Mouse (Mus musculus) limb, embryonic 10.5 days (tissue): Measurements from ENCODE around the gene Phf14. TPM values are rescaled to one million over a fixed set of nuclear protein-coding genes. Genes with fewer than 3 reads are reported as not detected.

Experiments used
- DNase-seq: peaks from one replicate; pipeline ENCODE4 v3.0.0-alpha.2; 2017; ENCODE audit warnings: low spot score
- H3K27ac ChIP-seq: fragments of 300-500 bp; sonication (generic); 2 replicates; pipeline ENCODE4 v1.5.1; 2016; ENCODE audit warnings: mild to moderate bottlenecking
- H3K27me3 ChIP-seq: fragments of 300-500 bp; sonication (generic); 2 replicates; pipeline ENCODE4 v1.6.1; 2016; ENCODE audit warnings: low read depth, mild to moderate bottlenecking; ENCODE audit not compliant: poor library complexity, severe bottlenecking
- H3K36me3 ChIP-seq: fragments of 300-500 bp; sonication (generic); 2 replicates; pipeline ENCODE4 v1.6.1; 2016; ENCODE audit warnings: mild to moderate bottlenecking, moderate library complexity
- H3K4me1 ChIP-seq: fragments of 300-500 bp; sonication (generic); 2 replicates; pipeline ENCODE4 v1.6.1; 2016
- H3K4me3 ChIP-seq: fragments of 300-500 bp; sonication (generic); 2 replicates; pipeline ENCODE4 v1.5.1; 2016; ENCODE audit warnings: mild to moderate bottlenecking, moderate library complexity
- H3K9me3 ChIP-seq: fragments of 300-500 bp; sonication (generic); replicated peaks from 2 replicates; pipeline ENCODE4 v1.6.1; 2016; ENCODE audit warnings: mild to moderate bottlenecking
- WGBS: fragments of 180-500 bp; shearing (Covaris S2); methylation state at CpG from one replicate; pipeline ENCODE4 v1.1.7; 2016; 5-methylcytosine and 5-hydroxymethylcytosine counted together
- polyA plus RNA-seq: library from polyadenylated mRNA; unstranded; fragments of >200 nt; fragmentation: Nextera tagmentation; extraction: Ambion mirVana; gene quantifications from 2 replicates; pipeline ENCODE4 v1.2.1, GENCODE M21; 2016

Gene Phf14
- polyA plus RNA-seq, 1 experiment from 2014 or later, result 73.2 TPM

DNA sequence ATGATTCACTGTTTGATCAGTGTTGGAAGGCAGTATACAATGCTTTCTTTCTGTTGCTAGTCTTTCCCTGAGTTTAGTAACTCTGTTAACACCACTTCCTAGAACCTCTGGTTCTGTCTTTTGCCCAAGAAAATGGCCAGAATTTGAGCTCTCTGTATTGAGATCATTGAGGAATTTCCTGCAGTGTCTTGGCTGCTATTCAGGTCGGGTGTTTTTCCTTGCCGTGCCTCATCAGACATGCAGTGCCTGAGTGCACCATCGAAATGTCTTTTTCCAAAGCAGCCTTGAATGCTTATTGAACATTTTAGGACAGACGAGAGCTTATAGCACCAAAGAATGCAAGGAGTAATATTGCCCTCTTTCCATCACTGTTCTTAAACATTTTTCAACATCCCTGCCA, 127.0 kb downstream of the Phf14 start:
- peaks cover 12% of the 10 kb centered on the region; the same call in 1 of the 2 replicates for H3K36me3 ChIP-seq
- no peaks in the 10 kb centered on the region for H3K9me3 ChIP-seq
- no peaks in the 10 kb centered on the region for H3K27me3 ChIP-seq
- 83% methylated on average over 4 of the region's 4 CpGs for WGBS
- H3K4me3 ChIP-seq, result no peak overlapping the region
- no peak for DNase-seq
- no peak overlapping the region for H3K27ac ChIP-seq
- no peaks in the 10 kb centered on the region for H3K4me1 ChIP-seq

DNA sequence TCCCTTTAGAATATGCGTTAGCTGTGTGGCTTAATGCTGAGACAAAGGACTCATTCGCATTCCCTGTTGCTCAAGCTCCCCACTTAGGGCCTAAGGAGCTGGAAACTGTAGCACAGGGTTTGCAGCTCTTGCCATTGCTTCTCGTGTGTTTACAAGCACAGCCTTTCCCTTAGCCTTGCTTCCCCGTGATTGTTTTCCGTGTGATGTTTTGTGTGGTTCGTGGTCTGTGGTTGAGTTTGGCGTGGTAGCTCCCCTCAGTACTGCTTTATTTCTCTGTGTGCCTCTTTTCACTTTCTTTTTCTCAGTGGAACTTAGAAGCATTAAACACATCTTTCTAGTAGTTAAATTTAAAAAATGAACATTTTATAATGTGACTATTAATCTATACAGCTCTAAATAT, 130.7 kb downstream of the Phf14 start:
- H3K4me3 ChIP-seq, result no peak overlapping the region
- H3K9me3 ChIP-seq, result no peaks in the 10 kb centered on the region
- H3K36me3 ChIP-seq, result peaks cover 2% of the 10 kb centered on the region; the same call in 1 of the 2 replicates
- no peaks in the 10 kb centered on the region for H3K4me1 ChIP-seq
- no peak overlapping the region for H3K27ac ChIP-seq
- H3K27me3 ChIP-seq, result no peaks in the 10 kb centered on the region
- no peak for DNase-seq
- 87% methylated on average over 7 of the region's 7 CpGs for WGBS

DNA sequence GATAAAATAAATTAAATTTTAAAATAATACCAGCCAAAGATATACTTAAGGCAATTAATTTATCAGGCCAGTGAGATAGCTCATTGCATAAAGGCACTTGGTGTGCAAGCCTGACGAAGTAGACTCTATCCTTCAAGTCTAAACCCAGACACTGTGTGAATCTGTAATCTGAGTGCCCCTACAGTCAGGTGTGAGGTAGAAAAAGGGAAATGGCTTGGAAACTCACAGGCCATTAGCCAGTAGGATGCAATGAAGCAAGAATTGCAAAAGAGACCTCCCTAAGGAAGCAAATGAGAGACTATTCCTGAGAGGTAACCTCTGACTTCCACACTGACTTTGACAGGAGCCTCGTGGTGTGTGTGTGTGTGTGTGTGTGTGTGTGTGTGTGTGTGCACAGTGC, 145.3 kb downstream of the Phf14 start:
- WGBS, result 90% methylated on average over 2 of the region's 2 CpGs
- Histone ChIP-seq H3K9me3 (no peaks in the 10 kb centered on the region), H3K27ac (no peak overlapping the region), H3K4me1 (no peaks in the 10 kb centered on the region), H3K36me3 (peaks cover 23% of the 10 kb centered on the region), H3K27me3 (no peaks in the 10 kb centered on the region), H3K4me3 (no peak overlapping the region)
- no peak for DNase-seq

DNA sequence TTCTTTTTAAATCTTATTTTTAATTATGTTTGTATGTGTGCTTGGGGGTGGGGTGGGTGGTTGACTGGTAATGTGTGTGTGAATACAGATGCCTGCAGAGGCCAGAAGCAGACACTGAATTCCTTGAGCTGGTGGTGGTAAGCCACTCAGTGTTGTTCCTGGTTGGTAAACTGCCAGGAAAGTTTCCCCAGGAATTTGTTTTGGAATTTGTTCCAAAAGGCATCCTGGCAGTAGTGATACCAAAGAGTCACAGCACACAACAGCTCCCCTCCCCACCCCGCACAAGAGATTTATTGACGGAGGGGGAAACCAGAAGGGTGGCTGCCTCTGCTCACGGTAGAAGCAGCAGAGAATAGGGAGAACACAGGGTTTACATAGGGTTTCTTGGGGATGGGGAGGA, 146.5 kb downstream of the Phf14 start:
- Histone ChIP-seq H3K27me3 (no peaks in the 10 kb centered on the region), H3K9me3 (no peaks in the 10 kb centered on the region), H3K4me1 (no peaks in the 10 kb centered on the region), H3K27ac (no peak overlapping the region), H3K36me3 (peaks cover 13% of the 10 kb centered on the region), H3K4me3 (no peak overlapping the region)
- DNase-seq, result no peak
- WGBS, result 75% methylated on average over 3 of the region's 3 CpGs

DNA sequence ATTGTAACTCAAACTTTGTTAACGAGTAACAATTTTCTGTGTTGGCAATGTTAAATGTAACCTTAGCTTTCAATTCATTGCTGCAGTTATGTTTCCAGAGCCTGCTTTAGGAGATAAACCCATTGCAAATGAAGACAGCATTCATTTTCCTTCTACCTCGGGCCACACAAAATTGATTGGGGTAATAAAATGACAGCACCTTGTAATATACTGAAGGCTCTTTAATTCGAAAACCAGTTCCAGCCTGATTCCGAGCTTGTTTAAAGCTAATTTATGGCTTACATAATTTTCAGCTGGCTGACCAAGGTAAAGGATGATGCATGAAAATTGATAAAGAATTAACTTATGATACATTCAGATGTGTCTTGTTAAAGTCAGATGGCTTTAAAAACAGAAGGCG, 151.1 kb downstream of the Phf14 start:
- Histone ChIP-seq H3K36me3 (peaks cover 18% of the 10 kb centered on the region), H3K4me3 (no peak overlapping the region), H3K27ac (no peak overlapping the region), H3K27me3 (no peaks in the 10 kb centered on the region), H3K9me3 (no peaks in the 10 kb centered on the region), H3K4me1 (no peaks in the 10 kb centered on the region)
- WGBS, result 83% methylated on average over 5 of the region's 5 CpGs
- DNase-seq, result no peak

DNA sequence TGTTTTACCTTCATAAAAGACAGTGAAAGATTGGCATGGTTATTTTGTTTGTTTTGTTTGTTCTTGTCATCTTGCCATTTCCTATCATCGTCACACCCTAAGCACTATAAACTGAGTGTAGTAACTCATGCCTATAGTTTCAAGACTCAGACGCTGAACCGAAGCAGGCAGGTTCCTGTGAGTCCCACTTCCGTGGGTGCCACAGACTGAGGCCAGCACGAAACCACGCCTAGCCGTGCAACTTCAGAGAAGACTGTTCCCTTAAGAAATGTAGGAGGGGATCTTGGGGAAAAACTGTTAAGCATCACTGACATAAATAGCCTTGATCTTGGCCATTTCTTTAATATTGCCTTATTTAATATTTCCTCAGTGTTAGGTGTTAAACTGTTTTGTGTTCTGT, 152.4 kb downstream of the Phf14 start:
- WGBS, result 91% methylated on average over 7 of the region's 7 CpGs
- H3K36me3 ChIP-seq, result peaks cover 18% of the 10 kb centered on the region
- no peak overlapping the region for H3K27ac ChIP-seq
- no peaks in the 10 kb centered on the region for H3K27me3 ChIP-seq
- H3K9me3 ChIP-seq, result no peaks in the 10 kb centered on the region
- DNase-seq, result no peak
- no peak overlapping the region for H3K4me3 ChIP-seq
- H3K4me1 ChIP-seq, result no peaks in the 10 kb centered on the region

DNA sequence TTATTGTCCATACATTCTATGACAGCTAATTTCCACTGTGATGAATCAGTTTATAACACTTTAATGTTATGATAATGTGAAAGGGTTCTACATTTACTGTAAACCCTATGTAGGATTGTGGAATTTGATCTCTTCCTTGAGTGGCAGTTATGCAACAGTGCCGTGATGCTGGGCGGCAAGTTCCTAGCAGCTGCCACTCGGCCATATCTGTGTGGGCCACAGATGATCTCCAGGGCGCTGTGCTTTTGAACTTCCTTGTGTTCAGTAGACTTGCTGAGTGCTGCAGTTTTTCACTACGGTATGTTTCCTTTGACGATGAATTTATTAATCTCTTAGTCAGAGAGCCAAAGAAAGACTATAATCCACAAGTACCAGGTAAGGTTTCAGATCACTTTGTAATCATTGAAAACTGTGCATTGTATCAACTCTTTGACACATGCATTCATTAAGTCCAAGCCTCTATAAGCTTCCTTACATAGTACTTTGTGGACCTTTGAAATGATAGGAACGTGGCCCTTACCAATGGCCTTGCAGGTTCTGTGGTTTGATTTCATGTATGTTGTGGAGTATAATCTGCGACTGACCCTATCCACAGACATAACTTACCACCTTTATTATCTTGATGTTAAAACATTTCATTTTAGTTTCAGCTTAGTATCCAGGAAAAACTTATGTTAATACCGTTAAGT, 153.0 kb downstream of the Phf14 start:
- Histone ChIP-seq H3K36me3 (peaks cover 16% of the 10 kb centered on the region), H3K4me3 (no peak overlapping the region)
- 93% methylated on average over 9 of the region's 9 CpGs for WGBS

DNA sequence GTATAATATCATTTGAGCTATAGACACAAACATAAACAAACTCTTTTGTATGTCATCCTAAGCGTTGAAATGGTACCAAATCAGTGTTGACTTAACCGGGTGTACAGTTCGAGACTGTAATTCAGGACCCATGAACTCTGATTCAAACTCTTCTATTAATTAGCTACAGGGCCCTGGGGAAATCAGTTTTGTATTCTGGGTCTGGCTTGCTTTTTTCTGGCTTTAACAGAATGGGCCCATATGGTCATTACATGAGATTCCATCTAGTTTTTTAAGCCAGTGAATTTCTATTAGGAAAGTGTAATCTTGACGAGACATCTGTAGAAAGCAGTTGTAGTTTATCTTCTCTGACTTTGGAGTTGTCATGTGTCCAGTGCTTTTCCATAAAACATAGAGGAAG, 160.3 kb downstream of the Phf14 start:
- Histone ChIP-seq H3K27me3 (no peaks in the 10 kb centered on the region), H3K27ac (no peak overlapping the region), H3K4me3 (no peak overlapping the region), H3K9me3 (no peaks in the 10 kb centered on the region), H3K36me3 (peaks cover 10% of the 10 kb centered on the region), H3K4me1 (no peaks in the 10 kb centered on the region)
- no peak for DNase-seq
- 93% methylated on average over 4 of the region's 4 CpGs for WGBS

More for the DNA sequence above, 153.0 kb downstream of the Phf14 start:
- no peak overlapping the region for H3K27ac ChIP-seq
- H3K27me3 ChIP-seq, result no peaks in the 10 kb centered on the region
- no peaks in the 10 kb centered on the region for H3K9me3 ChIP-seq
- no peak for DNase-seq
- H3K4me1 ChIP-seq, result no peaks in the 10 kb centered on the region

DNA sequence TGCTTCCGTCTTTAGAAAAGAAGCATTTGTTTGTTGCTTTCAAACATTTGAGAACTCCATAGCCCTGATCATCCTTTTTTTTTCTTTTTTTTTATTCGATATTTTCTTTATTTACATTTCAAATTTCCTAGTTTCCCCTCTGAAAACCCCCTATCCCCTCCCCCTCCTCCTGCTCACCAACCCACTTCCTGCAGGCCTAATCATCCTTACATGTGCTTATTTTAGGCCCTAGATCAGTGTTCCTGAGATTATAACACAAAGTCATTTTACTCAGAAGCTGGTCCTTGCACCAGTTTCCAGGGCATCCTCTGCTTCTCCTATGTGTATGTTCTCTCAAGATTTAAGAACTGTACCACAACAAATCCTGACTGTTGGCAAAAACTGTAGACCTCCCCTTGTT, 161.7 kb downstream of the Phf14 start:
- 79% methylated on average over 2 of the region's 2 CpGs for whole genome bisulfite sequencing
- no peaks in the 10 kb centered on the region for H3K27me3 ChIP-seq

DNA sequence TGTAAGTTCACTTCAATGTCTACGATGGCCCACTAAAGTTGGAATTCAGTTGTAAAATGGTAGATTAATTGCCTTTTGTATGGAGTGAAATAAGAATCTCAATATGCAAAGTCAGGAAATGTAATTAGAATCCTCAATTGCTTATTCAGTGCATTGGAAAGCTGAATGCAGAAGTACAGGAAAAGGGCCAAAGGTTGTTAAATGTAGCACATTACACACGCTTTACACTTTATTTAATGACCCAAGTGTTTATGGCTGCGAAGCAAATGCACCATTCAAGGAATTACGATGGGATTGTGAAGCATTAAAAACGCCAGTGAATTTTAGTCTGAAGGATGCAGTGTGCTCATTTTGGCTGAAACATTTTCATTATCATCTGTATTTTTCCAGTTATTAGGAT, 167.0 kb downstream of the Phf14 start:
- H3K4me3 ChIP-seq, result no peak overlapping the region
- H3K27ac ChIP-seq, result no peak overlapping the region
- DNase-seq, result no peak
- no peaks in the 10 kb centered on the region for H3K27me3 ChIP-seq
- 86% methylated on average over 5 of the region's 5 CpGs for WGBS
- H3K9me3 ChIP-seq, result no peaks in the 10 kb centered on the region
- no peaks in the 10 kb centered on the region for H3K36me3 ChIP-seq
- H3K4me1 ChIP-seq, result no peaks in the 10 kb centered on the region

More for the DNA sequence above, 161.7 kb downstream of the Phf14 start:
- peaks cover 7% of the 10 kb centered on the region for H3K36me3 ChIP-seq
- no peaks in the 10 kb centered on the region for H3K4me1 ChIP-seq
- no peak overlapping the region for H3K27ac ChIP-seq
- no peaks in the 10 kb centered on the region for H3K9me3 ChIP-seq
- no peak for DNase-seq
- no peak overlapping the region for H3K4me3 ChIP-seq

DNA sequence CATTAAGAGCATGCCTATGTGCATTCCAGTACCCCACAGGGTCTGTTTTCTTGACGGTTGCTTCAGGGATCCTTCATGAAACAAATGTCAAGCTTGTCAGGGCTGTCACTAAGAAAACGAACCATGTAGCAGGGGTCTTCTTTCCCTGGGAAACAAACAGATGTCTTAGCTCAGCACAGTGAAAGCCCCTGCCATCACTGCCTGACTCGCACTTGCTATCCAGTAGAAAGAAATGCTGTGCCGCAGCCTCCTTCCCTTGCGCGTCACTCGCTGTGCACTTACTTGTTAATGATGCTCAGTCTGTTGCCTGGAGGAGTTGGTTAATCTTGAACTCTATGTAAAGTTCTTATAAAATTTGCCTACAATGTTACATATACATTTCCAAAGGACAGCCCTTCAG, 169.7 kb downstream of the Phf14 start:
- H3K36me3 ChIP-seq, result peaks cover 8% of the 10 kb centered on the region
- no peak for DNase-seq
- 77% methylated on average over 7 of the region's 7 CpGs for WGBS
- no peak overlapping the region for H3K27ac ChIP-seq
- H3K9me3 ChIP-seq, result no peaks in the 10 kb centered on the region
- no peak overlapping the region for H3K4me3 ChIP-seq
- H3K27me3 ChIP-seq, result no peaks in the 10 kb centered on the region
- H3K4me1 ChIP-seq, result no peaks in the 10 kb centered on the region

DNA sequence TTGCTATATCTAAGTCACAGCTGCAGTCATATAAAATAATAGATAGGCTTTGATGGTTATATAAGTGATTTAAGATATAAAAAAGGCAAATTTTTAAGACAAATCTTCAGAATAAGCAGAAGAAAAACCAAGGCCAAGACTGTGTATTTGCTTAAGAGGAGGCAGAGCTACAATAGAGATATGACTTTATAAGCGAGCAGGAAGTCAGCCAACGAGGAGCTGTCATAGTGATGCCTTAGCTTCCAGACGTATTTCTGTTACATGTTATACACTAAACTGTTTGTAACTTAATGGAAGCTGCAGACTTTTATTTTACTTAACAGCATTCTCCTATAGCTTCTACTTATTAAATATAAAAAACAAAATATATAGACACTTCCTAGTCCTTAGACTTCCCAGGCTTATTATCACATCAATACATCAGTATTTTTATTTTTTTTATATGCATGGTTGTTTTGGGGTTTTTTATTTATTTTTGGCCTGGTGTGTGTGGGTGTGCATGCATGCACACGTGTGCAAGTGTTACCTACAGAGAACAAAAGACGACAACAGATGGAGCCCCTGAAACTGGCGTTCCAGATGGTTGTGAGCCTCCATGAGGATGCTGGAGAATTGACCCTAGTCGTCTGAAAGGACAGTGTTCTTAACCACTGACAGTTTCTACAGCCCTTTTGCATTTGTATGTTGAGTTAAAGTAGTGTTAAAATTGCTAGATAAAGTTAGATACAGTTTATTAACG, 170.4 kb downstream of the Phf14 start:
- H3K4me3 ChIP-seq, result no peak overlapping the region
- H3K36me3 ChIP-seq, result peaks cover 11% of the 10 kb centered on the region
- DNase-seq, result no peak
- no peak overlapping the region for H3K27ac ChIP-seq
- WGBS, result 92% methylated on average over 8 of the region's 8 CpGs
- no peaks in the 10 kb centered on the region for H3K9me3 ChIP-seq
- H3K4me1 ChIP-seq, result no peaks in the 10 kb centered on the region
- H3K27me3 ChIP-seq, result no peaks in the 10 kb centered on the region

DNA sequence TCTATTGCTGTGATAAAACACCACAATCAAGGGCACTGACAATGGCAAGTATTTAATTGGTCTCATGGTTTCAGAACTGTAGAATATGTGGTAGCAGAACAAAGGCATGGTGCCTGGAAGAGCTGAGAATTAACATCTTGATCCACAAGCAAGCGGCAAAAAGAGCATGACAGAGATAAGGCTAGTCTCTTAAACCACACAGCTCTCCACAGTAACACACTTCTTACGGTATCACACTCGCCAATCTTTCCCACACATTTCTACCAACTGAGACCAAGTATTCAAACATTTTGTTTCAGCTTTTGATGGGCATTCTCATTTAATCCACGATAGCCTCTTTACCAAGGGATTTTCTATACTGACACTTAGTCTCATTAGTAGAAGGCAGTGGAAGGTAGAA, 171.7 kb downstream of the Phf14 start:
- no peaks in the 10 kb centered on the region for H3K27me3 ChIP-seq
- no peak overlapping the region for H3K27ac ChIP-seq
- H3K36me3 ChIP-seq, result peaks cover 17% of the 10 kb centered on the region
- no peaks in the 10 kb centered on the region for H3K9me3 ChIP-seq
- no peak for DNase-seq
- 94% methylated on average over 4 of the region's 4 CpGs for WGBS
- no peaks in the 10 kb centered on the region for H3K4me1 ChIP-seq
- no peak overlapping the region for H3K4me3 ChIP-seq
